Mouse (Mus musculus): ENCODE data around the gene Zfp9.

The Zfp9 gene

GRCm38 (mm10) chr6:118478957-118479708, at the start of gene Zfp9:
TSS of gene Zfp9 (minus strand) at chr6:118479320.
- peak; percentile 84 for DNase-seq

- DNase-seq = peak; percentile 8
Observed at GRCm38 (mm10) chr6:118520668-118521067, 41.5 kb upstream of the Zfp9 start.

DNA sequence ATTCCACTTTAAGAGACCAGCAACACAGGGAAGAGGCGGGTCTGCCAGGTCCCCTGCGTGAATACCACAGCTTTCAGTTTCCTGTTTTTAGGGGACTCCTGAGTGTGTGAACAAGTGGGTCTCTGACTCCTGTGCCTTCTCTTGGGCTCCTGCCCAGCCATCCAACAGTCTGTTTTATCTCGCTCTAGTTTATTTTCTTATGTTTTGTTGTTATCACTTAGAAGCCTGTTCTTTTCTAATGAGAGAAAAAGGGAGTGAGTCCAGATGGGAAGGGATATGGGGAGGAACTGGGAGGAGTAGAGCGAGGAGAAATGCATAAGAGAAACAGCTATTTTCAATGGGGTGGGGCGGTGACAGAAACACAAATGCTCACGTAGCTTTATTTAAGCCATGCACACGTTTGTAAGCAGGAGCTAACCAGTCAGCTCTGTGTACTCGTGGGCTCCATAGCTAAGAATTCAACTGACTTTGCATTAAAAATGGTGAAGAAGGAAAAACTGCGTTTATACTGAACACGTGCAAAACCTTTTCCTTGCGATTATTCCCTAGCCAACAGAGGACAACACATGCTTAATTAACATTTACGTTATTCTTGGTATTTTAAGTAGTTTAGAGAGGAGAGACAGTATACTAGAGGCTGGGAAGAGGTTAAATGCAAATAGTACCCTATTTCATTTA, 34.4 kb upstream of the Zfp9 start:
- DNase-seq = no peak

- DNase-seq = no peak
Observed at GRCm38 (mm10) chr6:118499010-118499409, 19.9 kb upstream of the Zfp9 start.

DNA sequence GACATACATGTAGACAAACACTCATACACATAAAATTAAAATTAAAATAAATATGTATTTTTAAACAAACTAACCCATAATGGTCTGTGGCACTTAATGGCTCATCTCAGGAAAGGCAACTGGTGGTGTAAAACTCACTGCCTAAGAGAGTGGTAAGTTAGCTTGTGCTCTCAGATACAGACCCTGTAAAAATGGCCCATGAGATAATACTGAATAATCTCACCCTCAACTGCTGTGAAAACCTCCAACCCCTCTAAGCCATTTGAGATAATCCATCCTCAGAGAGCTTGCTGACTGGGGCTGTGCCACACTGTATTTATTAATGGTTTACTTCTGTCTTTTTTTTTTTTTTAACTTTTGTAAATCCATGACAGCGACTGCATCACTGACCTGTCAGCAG, 3.0 kb upstream of the Zfp9 start:
- no peak for DNase-seq

DNA sequence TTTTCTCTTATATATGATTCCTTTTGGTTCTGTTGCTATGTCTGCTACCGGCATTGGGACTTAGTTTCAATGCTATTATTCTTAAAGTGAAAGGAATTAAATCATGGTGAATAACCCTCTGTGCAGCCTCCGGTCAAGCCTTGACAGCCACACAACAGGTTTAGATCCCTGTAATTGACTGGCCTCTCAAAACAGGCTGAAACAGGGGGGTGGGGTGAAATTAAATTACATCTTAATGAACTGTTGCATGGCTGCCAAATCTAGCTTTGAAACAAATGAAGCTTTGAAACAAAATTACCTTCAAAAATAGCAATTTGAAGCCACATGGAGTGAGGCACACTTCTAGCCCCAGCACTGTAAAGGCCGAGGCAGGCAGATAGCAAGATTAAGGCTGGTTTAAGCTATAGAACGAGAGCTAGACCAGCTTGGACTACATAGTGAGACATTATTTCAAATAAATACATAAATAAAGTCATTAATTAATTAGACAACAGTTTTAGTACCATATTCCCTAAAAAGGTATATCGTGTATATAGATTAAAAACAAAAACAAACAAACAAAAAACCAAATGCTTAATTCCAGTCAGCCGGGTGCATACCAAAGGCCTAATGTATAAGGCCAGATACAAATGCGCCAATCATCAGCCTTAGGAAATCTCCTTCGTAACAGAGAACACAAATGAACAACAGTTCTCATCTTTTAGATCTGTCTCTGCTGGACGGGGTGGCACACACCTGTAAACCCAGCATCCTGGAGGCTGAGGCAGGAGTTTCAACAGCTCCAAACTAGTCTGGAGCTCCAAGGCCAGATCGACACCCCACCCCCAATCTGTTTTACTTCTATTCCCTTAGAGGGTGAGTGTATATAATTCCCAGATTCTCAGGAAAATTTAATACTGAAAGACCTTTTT, 990 bp downstream of the Zfp9 start:
- no peak for DNase-seq

- no peak for DNase-seq
Observed at GRCm38 (mm10) chr6:118462069-118462705, 16.9 kb downstream of the Zfp9 start.

- no peak for DNase-seq
Observed at GRCm38 (mm10) chr6:118457726-118458125, 21.4 kb downstream of the Zfp9 start.

DNA sequence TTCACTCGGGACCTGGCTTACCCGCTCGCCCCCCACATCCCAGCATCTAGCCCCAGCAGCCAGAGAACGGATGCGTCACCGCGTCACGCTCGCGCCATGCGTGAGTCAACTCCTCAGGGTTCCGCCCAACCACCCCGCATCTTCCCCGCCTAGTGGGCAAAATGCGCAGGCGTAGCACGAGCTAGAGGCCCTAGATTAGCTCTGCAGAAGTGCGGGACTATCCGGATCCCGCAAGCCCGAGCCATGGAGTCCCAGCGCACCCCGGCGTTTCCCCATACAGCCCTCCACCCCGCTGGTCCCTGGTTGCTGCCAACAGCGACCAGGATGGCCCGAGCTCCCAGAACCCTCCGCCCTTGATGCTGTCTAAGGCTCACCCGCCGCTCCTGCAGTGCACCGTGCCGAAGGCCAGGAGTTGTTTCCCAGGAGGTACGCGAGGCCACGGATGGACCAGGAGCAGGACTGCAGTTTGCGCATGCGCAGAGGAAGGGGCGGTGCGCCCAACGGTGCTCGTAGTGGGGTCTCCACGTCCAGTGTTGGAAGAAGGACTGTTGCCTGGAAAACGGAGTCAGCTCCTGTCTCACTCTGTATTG, 24.0 kb downstream of the Zfp9 start, which contains the start of gene Zfp248:
Zfp248 (minus strand) TSS at position 487 of the 590 bp plus-strand sequence.
- DNase-seq = peak; percentile 94

- no peak for DNase-seq
Observed at GRCm38 (mm10) chr6:118454452-118454851, 24.7 kb downstream of the Zfp9 start.

DNA sequence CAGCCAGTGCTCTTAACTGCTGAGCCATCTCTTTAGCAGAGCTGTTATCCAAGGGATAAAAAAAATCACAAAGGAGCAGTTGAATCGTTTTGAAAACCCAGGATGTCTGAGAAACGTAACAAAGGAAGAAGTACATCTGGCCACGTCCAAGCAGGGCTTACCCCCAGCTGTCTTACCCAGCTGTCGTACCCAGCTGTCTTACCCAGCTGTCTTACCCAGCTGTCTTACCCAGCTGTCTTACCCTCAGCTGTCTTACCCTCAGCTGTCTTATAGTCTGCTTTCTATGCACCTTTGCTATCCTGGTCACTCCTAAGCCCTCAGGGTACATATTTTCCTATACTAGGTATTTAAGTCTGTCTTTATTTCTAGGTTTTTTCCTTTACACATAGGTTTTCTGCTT, 47.6 kb downstream of the Zfp9 start:
- DNase-seq = no peak

- DNase-seq = no peak
Observed at GRCm38 (mm10) chr6:118426666-118427065, 52.5 kb downstream of the Zfp9 start.

- peak; percentile 93 for DNase-seq
Observed at GRCm38 (mm10) chr6:118419050-118419920, 59.8 kb downstream of the Zfp9 start, which contains the start of gene Bms1. TSS of gene Bms1 (minus strand) at chr6:118419474.

Measured in layer of hippocampus, adult 9-11 months (tissue).